Mouse (Mus musculus): ENCODE measurements around the gene Kdelr2. TPM values are rescaled to one million over a fixed set of nuclear protein-coding genes. Genes with fewer than 3 reads are reported as not detected.
"Not testable (repeated sequence)": the region's sequence is repeated elsewhere in the genome, so short reads cannot be mapped to it uniquely, and the experiment has no call there.

Gene Kdelr2
- polyA plus RNA-seq, 1 experiment from 2014 or later = 210 TPM

DNA sequence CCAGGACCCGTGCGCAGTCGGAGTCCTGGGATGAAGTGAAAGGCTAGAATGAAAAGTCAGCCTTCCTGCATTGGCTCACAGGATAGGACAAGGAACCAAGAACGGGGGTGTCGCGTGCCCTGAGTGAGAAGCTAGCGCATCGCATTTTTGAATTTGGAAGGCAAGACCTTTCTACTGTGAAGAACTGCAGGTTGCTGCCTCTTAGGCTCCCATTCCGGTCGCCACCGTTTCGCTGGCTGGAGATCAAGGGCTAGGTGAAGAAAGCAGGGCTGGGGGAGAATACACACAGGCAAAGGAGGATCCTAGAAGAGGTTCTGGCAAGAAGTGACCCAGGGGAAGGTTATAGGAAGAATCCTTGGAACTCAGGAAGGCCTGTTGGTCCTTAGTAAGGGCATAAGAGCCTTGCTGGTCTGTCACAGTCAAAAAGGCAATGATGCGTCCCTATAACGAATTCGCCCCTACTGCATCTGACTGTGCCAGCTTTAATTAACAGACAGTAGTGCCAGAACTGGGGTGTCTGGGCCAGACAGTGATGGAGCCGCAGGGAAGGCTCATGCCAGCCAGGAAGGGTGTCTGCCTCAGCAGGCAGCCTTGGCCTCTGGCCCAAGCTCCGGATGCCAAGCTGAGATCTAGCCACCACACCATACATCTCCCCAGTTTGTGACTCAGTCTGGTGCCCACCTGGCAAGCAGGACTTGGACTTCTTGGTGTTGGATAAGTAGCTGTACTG lies 33.1 kb upstream of the Kdelr2 start:
- peak overlapping the region; percentile 28; the same call in 1 of the 2 replicates for H3K4me3 ChIP-seq
- peaks cover 12% of the 10 kb centered on the region for H3K4me1 ChIP-seq
- no peak for ATAC-seq (ENCODE audit: low FRiP score)
- no peaks in the 10 kb centered on the region for H3K36me3 ChIP-seq
- H3K4me2 ChIP-seq (replicated peaks) = peak overlapping the region; percentile 46
- no peak overlapping the region for H3K9ac ChIP-seq
- H3K27ac ChIP-seq = no peak overlapping the region
- no peaks in the 10 kb centered on the region for H3K9me3 ChIP-seq (replicated peaks)
- H3K27me3 ChIP-seq = peaks cover 94% of the 10 kb centered on the region
- WGBS = 26% methylated on average over 17 of the region's 17 CpGs

DNA sequence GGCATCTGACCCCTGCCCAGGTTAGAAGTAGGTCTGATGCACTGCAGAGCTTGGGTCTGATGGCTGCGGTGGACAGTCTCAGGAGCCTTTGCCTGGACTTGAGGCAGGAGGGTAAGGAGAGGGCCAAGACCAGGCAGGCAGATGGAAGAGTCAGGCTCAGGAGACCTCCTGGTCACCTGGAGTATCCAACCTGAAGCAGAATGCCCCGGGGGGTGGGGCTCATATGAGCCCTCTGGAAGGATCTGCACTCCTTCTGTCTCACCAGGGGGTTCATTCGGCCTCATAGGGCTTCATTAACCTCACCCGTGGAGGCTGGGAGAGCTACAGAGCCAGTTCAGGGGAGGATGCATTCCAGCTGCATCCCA lies 32.5 kb upstream of the Kdelr2 start:
- no peak for ATAC-seq (ENCODE audit: low FRiP score)
- no peak overlapping the region for H3K4me2 ChIP-seq (replicated peaks)
- H3K4me3 ChIP-seq = no peak overlapping the region
- 0 out of 2 replicates have a peak, but pooled peaks cover under 1% of the 10 kb centered on the region for H3K9me3 ChIP-seq (replicated peaks)
- 43% methylated on average over 4 of the region's 4 CpGs for WGBS
- peaks cover 12% of the 10 kb centered on the region for H3K4me1 ChIP-seq
- peaks cover 90% of the 10 kb centered on the region for H3K27me3 ChIP-seq
- H3K36me3 ChIP-seq = no peaks in the 10 kb centered on the region
- H3K9ac ChIP-seq = no peak overlapping the region
- no peak overlapping the region for H3K27ac ChIP-seq

DNA sequence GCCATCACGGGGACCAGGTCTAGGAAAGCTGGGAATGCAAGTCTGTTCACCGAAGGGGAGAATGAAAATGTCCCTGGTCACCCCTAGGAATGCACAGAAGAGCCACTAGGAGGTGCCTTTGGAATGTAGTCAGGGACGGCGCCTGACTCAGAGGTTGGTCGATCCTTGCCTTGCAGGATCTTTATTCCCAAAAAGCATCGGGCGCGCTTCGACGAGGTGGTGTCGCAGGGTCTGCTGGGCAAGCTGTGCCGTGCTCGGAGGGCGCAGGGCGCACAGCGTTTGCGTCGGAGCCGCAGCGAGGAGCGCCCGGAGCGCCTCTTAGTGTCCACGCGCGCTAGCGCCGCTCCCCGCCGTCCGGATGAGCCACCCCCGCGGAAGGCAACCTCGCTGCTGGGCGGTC lies 30.8 kb upstream of the Kdelr2 start:
- Histone ChIP-seq H3K4me2 (replicated peaks) (peak overlapping the region; percentile 56), H3K36me3 (no peaks in the 10 kb centered on the region), H3K27ac (no peak overlapping the region), H3K27me3 (peaks cover 79% of the 10 kb centered on the region), H3K9me3 (replicated peaks) (0 out of 2 replicates have a peak, but pooled peaks cover 3% of the 10 kb centered on the region), H3K4me3 (peak overlapping the region; percentile 34), H3K9ac (peak overlapping the region; percentile 28; the same call in 1 of the 2 replicates), H3K4me1 (peaks cover 12% of the 10 kb centered on the region)
- 1% methylated on average over 35 of the region's 35 CpGs for WGBS
- ATAC-seq (ENCODE audit: low FRiP score) = no peak

DNA sequence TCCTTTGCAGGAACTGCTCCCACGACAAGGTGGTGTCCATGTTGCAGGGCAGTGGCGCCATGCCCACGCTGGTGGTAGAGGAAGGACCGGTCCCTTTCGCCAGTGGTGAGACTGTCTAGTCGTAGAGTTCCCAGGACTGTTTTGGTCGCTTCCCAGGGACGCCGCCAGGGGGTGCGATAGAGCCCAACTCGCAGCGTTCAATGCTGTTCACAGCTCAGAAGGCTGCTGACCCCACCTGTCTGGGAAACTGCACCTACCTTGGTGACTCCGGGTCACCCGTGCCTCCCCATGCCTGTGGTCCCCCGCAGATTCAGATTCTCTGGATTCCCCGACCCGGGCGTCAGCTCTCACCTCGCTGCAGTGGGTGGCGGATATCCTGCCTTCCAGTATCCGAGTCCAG lies 28.4 kb upstream of the Kdelr2 start:
- Histone ChIP-seq H3K9me3 (replicated peaks) (0 out of 2 replicates have a peak, but pooled peaks cover 3% of the 10 kb centered on the region), H3K4me1 (peaks cover 6% of the 10 kb centered on the region), H3K36me3 (no peaks in the 10 kb centered on the region), H3K4me3 (no peak overlapping the region), H3K4me2 (replicated peaks) (peak overlapping the region; percentile 27; the same call in 1 of the 2 replicates), H3K27ac (no peak overlapping the region), H3K9ac (no peak overlapping the region), H3K27me3 (peaks cover 55% of the 10 kb centered on the region)
- ATAC-seq (ENCODE audit: low FRiP score) = no peak
- whole genome bisulfite sequencing = 7% methylated on average over 21 of the region's 21 CpGs

DNA sequence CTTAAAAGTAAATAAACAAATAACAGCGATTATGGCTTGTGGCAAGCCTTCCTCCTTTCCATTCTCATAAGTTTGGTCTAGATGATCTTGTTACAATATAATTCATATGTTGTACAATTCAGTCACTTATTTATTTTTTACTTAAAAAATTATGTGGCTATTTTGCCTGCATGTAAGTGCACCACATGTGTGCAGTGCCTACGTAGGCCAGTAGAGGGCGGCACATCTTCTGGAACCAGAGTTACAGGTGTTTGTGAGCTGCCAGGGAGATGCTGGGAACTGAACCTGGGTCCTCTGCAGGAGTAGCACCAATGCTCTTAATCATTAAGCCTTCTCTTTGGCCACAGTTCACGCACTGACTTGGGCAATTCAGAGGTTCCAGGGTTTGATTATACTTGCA lies 27.5 kb upstream of the Kdelr2 start:
- Histone ChIP-seq H3K27me3 (peaks cover 46% of the 10 kb centered on the region), H3K9ac (no peak overlapping the region), H3K36me3 (no peaks in the 10 kb centered on the region), H3K4me2 (replicated peaks) (no peak overlapping the region), H3K27ac (no peak overlapping the region), H3K9me3 (replicated peaks) (0 out of 2 replicates have a peak, but pooled peaks cover 3% of the 10 kb centered on the region), H3K4me3 (no peak overlapping the region), H3K4me1 (peaks cover 6% of the 10 kb centered on the region; the same call in 1 of the 2 replicates)
- WGBS = 83% methylated on average over 4 of the region's 4 CpGs
- no peak for ATAC-seq (ENCODE audit: low FRiP score)

DNA sequence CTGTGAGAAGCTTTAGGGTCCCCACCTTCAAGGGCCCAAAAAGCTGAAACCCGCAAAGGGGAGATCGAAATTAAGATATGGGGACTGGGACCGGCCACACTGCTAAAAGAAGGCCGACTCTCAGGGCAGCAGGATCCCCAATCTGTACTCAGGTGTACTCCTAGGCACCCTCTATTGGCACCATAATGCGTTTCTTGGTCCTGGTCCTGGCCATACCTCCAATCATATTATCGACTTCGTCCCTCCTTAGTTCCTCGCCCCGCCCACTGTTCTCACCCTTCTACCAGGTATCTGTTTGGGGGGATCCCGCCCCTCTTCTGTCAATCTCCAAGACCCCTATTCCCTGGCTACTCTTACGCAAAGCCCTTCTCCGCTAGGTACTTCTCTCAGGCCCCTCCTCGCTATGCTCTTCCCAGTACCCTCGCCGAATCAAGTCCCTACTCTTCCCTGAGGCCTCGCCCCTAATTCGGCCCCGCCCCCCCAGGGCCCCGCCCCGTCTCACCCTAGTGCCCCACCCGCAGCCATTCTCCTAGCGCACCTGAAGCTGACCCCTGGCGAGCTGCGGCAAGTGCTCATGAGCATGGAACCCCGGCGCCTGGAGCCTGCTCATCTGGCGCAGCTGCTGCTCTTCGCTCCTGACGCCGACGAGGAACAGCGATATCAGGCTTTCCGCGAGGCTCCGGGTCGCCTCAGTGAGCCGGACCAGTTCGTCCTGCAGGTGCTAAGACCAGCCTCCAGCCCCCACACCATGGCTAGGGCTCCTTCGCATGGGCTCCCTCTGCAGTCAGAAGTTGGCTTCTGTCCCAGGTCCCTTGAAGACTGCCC lies 16.6 kb upstream of the Kdelr2 start:
- Histone ChIP-seq H3K9me3 (replicated peaks) (no peaks in the 10 kb centered on the region), H3K27ac (no peak overlapping the region), H3K36me3 (no peaks in the 10 kb centered on the region), H3K4me1 (peaks cover 10% of the 10 kb centered on the region), H3K4me2 (replicated peaks) (peak overlapping the region; percentile 65), H3K27me3 (peaks cover 43% of the 10 kb centered on the region), H3K4me3 (peak overlapping the region; percentile 32), H3K9ac (peak overlapping the region; percentile 42)
- 9% methylated on average over 39 of the region's 39 CpGs for WGBS
- ATAC-seq (ENCODE audit: low FRiP score) = no peak

DNA sequence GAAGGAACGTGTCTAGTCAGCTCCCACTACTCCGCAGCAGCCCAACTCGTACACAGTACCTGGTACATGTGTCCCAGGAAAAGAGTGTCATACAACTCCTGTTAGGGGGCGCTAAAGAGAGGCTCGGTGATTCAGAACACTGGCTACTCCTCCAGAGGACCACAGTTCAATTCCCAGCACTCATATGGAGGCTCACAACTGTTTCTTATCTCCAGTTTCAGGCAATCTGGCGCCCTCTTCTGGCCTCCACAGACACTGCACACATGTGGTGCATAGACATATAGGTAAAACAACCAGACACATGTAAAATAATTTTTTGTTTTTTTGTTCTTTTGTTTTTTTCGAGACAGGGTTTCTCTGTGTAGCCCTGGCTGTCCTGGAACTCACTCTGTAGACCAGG lies 9.5 kb upstream of the Kdelr2 start:
- Histone ChIP-seq H3K9me3 (replicated peaks) (no peaks in the 10 kb centered on the region), H3K36me3 (no peaks in the 10 kb centered on the region), H3K4me2 (replicated peaks) (no peak overlapping the region), H3K9ac (no peak overlapping the region), H3K27me3 (0 out of 2 replicates have a peak, but pooled peaks cover 5% of the 10 kb centered on the region), H3K27ac (no peak overlapping the region), H3K4me3 (no peak overlapping the region), H3K4me1 (no peaks in the 10 kb centered on the region)
- 80% methylated on average over 7 of the region's 7 CpGs for WGBS
- ATAC-seq (ENCODE audit: low FRiP score) = no peak

DNA sequence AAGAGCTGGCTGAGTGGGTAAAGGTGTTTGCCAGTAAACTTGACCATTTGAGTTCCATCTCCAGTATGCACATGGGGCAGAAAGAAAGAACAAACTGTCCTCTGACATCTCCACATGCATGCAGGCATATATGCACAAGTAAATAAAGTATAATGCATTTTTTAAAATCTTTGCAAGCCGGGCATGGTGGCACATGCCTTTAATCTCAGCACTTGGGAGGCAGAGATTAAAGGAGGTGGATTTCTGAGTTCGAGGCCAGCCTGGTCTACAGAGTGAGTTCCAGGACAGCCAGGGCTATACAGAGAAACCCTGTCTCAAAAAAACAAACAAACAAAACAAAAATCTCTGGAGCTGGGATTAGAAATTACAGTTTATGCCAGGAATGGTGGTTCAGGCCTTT lies 8.7 kb upstream of the Kdelr2 start:
- H3K4me1 ChIP-seq; H3K4me2 ChIP-seq (replicated peaks); H3K27me3 ChIP-seq; H3K9ac ChIP-seq; H3K9me3 ChIP-seq (replicated peaks); H3K4me3 ChIP-seq; H3K36me3 ChIP-seq; ATAC-seq (ENCODE audit: low FRiP score); H3K27ac ChIP-seq: not testable (repeated sequence)
- WGBS = 84% methylated on average over 2 of the region's 2 CpGs

DNA sequence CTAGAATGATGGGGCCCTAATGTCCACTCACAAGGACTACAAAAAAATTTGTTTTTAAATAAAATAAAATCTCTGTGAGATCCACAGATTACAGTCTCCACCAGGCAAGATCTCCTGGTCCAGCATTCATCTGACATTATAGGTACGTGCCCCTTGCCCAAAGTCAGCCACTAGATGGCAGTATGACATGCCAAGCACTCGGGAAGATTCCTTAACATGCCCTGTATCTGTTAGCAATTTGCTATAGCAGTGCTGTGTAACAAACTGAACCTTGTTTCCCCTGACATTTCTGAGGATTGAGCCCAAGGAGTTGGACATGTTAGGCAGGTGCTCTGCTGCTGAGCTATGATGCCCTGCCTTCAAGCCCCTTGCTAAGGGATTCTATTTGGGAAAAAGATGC lies 8.0 kb upstream of the Kdelr2 start:
- Histone ChIP-seq H3K27ac (no peak overlapping the region), H3K9me3 (replicated peaks) (no peaks in the 10 kb centered on the region), H3K36me3 (no peaks in the 10 kb centered on the region), H3K27me3 (0 out of 2 replicates have a peak, but pooled peaks cover 5% of the 10 kb centered on the region), H3K4me3 (no peak overlapping the region), H3K9ac (no peak overlapping the region), H3K4me1 (no peaks in the 10 kb centered on the region), H3K4me2 (replicated peaks) (no peak overlapping the region)
- no peak for ATAC-seq (ENCODE audit: low FRiP score)
- WGBS = 37% methylated on average over 2 of the region's 2 CpGs

DNA sequence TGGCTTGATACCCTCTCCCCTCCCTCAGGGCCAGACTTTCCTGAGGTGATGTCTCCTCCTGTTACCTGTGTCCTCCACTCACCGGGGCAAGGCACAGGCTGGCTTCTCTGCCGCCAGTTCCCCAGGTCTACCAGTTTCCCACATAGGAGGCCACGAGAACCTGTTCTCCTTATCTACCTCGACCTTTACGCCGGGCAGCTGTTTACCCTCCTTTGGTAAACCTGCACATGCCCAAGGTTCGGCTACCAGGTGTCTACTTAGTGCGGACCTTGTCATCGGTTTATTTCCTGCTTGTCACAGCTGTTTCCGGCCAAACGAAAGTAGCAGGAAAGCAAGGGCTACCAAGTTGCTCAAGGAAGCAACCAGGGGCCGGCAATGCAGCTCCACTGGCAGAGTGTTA lies 3.1 kb upstream of the Kdelr2 start:
- H3K9ac ChIP-seq = no peak overlapping the region
- H3K4me3 ChIP-seq = no peak overlapping the region
- H3K36me3 ChIP-seq = no peaks in the 10 kb centered on the region
- no peaks in the 10 kb centered on the region for H3K27me3 ChIP-seq
- no peaks in the 10 kb centered on the region for H3K9me3 ChIP-seq (replicated peaks)
- 91% methylated on average over 12 of the region's 12 CpGs for WGBS
- H3K27ac ChIP-seq = no peak overlapping the region
- H3K4me1 ChIP-seq = peaks cover 21% of the 10 kb centered on the region
- no peak overlapping the region for H3K4me2 ChIP-seq (replicated peaks)
- ATAC-seq (ENCODE audit: low FRiP score) = no peak

DNA sequence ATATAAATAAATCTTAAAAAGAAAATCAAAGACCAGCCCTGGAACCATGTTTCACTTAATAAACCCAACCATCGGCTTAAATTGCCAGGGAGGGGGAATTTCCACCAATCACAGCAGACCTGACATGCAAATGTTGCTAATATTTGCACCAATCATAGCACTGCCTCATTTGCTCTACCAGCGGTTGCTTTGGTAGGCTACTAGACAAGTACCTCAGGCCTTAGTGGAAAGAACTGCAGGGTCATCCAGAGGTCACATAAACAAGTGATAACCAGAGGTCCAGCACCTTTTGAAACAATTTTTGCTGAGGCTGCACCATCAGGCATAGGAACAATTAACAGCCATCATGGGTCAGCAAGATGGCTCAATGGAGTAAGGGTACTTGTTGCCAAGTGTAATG lies 2.1 kb upstream of the Kdelr2 start:
- Histone ChIP-seq H3K4me1 (peaks cover 26% of the 10 kb centered on the region), H3K9ac (no peak overlapping the region), H3K27ac (no peak overlapping the region), H3K4me2 (replicated peaks) (no peak overlapping the region), H3K36me3 (no peaks in the 10 kb centered on the region), H3K4me3 (no peak overlapping the region), H3K27me3 (no peaks in the 10 kb centered on the region), H3K9me3 (replicated peaks) (no peaks in the 10 kb centered on the region)
- ATAC-seq (ENCODE audit: low FRiP score) = no peak
- 82% methylated on average over 2 of the region's 2 CpGs for WGBS

DNA sequence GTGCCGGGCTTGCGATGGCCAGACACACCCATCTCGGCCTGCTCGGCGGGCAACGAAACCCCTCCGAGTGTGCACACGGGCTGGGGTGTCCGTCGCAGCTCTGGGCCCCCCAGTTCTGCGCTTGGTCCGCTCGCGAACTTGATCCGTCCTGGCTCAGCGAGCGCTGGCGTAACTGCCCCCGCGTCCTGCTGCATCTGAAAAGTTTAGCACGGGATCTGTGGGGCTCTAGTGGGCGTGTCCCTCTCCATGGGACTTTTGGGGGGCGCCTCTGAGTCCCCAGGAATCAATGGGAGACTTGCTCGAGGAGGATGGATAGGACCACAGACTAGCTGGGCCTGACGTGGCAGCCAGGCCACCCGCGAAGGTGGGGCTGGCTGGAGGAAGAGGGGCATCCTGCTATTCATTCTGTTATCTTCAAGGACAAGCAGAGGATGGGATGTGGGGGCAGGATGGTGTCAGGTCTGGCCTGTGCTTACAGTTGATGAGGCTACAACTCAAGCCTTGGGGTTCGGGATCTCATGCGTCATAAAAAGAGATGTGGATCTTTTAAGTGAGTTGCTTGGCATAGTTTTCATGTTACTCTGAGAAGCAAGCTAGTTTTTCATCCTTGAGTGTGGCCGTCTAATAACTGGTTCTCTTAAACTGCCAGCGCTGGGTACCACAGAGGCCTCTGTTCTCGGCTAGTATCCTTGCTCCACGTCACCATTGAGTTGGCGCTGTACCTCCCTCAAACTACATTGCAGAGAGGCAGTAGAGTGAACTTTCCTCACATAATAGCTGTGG lies 701 bp downstream of the Kdelr2 start:
- Histone ChIP-seq H3K9me3 (replicated peaks) (no peaks in the 10 kb centered on the region), H3K4me3 (peak overlapping the region; percentile 94), H3K9ac (peak overlapping the region; percentile 93), H3K4me2 (replicated peaks) (peak overlapping the region; percentile 89), H3K27me3 (no peaks in the 10 kb centered on the region), H3K36me3 (peaks cover 10% of the 10 kb centered on the region), H3K4me1 (peaks cover 27% of the 10 kb centered on the region), H3K27ac (peak overlapping the region; percentile 85)
- 5% methylated on average over 34 of the region's 34 CpGs for WGBS
- ATAC-seq (ENCODE audit: low FRiP score) = peak; percentile 53
